Mouse (Mus musculus) liver, embryonic 11.5 days (tissue): ENCODE results near the gene Rfx2. TPM values are rescaled to one million over a fixed set of nuclear protein-coding genes. Genes with fewer than 3 reads are reported as not detected.
A peak's percentile ranks its signal among the peaks of the same experiment; 100 is the strongest.

Source experiments
- ATAC-seq: fragments of 200-750 bp; cut with Nextera tagmentation; replicated peaks from 2 replicates; pipeline ENCODE4 v1.8.0; 2017; ENCODE audit warnings: moderate number of reproducible peaks, mild to moderate bottlenecking, moderate TSS enrichment, moderate library complexity; ENCODE audit not compliant: low FRiP score
- DNase-seq: peaks from one replicate; pipeline ENCODE4 v3.0.0-alpha.2; 2017; ENCODE audit warnings: low spot score
- H3K27ac ChIP-seq: fragments of 300-500 bp; sonication (generic); 2 replicates; pipeline ENCODE4 v1.5.1; 2014; ENCODE audit warnings: mild to moderate bottlenecking, low read depth, low read length, control low read depth
- H3K27me3 ChIP-seq: fragments of 300-500 bp; sonication (generic); replicated peaks from 2 replicates; pipeline ENCODE4 v1.6.1; 2014; ENCODE audit warnings: low read length, mixed read lengths; ENCODE audit not compliant: control insufficient read depth, insufficient read depth
- H3K36me3 ChIP-seq: fragments of 300-500 bp; sonication (generic); 2 replicates; pipeline ENCODE4 v1.6.1; 2014; ENCODE audit warnings: mild to moderate bottlenecking, low read length, moderate library complexity, mixed read lengths; ENCODE audit not compliant: control insufficient read depth, insufficient read depth
- H3K4me1 ChIP-seq: fragments of 300-500 bp; sonication (generic); replicated peaks from 2 replicates; pipeline ENCODE4 v1.6.1; 2014; ENCODE audit warnings: low read length, mixed read lengths; ENCODE audit not compliant: control insufficient read depth, insufficient read depth
- H3K4me2 ChIP-seq: fragments of 300-500 bp; sonication (generic); 2 replicates; pipeline ENCODE4 v1.6.1; 2014; ENCODE audit warnings: mild to moderate bottlenecking, control low read depth, moderate library complexity
- H3K4me3 ChIP-seq: fragments of 300-500 bp; sonication (generic); 2 replicates; pipeline ENCODE4 v1.5.1; 2014; ENCODE audit warnings: low read depth, low read length, control low read depth
- H3K9ac ChIP-seq: fragments of 300-500 bp; sonication (generic); 2 replicates; pipeline ENCODE4 v1.6.1; 2014; ENCODE audit warnings: low read depth, low read length, control low read depth
- H3K9me3 ChIP-seq: fragments of 300-500 bp; sonication (generic); 2 replicates; pipeline ENCODE4 v1.6.1; 2016; ENCODE audit warnings: low read length, inconsistent platforms, mixed read lengths; ENCODE audit not compliant: control insufficient read depth
- WGBS: fragments of 180-500 bp; shearing (Covaris S2); extraction: QIAGEN DNeasy Blood & Tissue Kit; methylation state at CpG from one replicate; pipeline ENCODE4 v1.1.7; 2014; 5-methylcytosine and 5-hydroxymethylcytosine counted together
- polyA plus RNA-seq: library from polyadenylated mRNA; unstranded; fragments of >200 nt; fragmentation: Nextera tagmentation; extraction: Ambion mirVana; gene quantifications from 2 replicates; pipeline ENCODE4 v1.2.1, GENCODE M21; 2014

Gene Rfx2
- polyA plus RNA-seq, 1 experiment from 2014 or later: 9.0 TPM

GRCm38 (mm10) chr17:56829171-56829570 lies 1.6 kb downstream of the Rfx2 start:
- H3K27ac ChIP-seq: 0 out of 2 replicates have a peak overlapping the region, but pooled peaks have one; percentile 11
- no peaks in the 10 kb centered on the region for H3K36me3 ChIP-seq
- peak overlapping the region; percentile 93 for H3K4me2 ChIP-seq
- DNase-seq (no peak), ATAC-seq (no peak)
- H3K9ac ChIP-seq: peak overlapping the region; percentile 83; the same call in 1 of the 2 replicates
- H3K4me3 ChIP-seq: peak overlapping the region; percentile 86
- H3K27me3 ChIP-seq: peaks cover 13% of the 10 kb centered on the region
- no peaks in the 10 kb centered on the region for H3K9me3 ChIP-seq
- peaks cover 34% of the 10 kb centered on the region for H3K4me1 ChIP-seq
- 32% methylated on average over 11 of the region's 11 CpGs for WGBS

DNA sequence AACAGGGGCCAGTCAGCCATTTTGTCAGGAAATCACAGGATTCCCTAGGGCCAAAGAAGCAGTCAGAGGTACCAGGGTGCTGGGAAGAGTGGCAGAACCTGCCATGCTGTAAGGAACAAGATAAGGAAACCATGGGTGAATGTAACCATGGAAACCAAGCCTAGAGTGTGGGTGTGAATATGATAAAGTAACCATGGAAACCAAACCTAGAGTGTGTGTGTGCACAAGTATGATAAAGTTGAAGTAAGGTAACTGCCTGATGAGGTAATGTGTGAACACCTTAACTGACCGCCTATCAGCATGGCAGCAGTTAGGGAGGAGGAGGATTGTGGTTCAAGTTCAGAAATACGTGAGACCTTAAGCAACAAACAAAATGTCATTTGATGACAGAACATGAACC lies 4.1 kb downstream of the Rfx2 start:
- Histone ChIP-seq H3K4me2 (peak overlapping the region; percentile 50), H3K9me3 (no peaks in the 10 kb centered on the region), H3K27ac (peak overlapping the region; percentile 76), H3K9ac (peak overlapping the region; percentile 4; the same call in 1 of the 2 replicates), H3K4me1 (peaks cover 34% of the 10 kb centered on the region), H3K4me3 (no peak overlapping the region), H3K36me3 (no peaks in the 10 kb centered on the region), H3K27me3 (peaks cover 13% of the 10 kb centered on the region)
- WGBS: 40% methylated on average over 2 of the region's 2 CpGs
- DNase-seq: no peak
- peak; percentile 74 for ATAC-seq

- Histone ChIP-seq H3K27me3 (0 out of 2 replicates have a peak, but pooled peaks cover 2% of the 10 kb centered on the region), H3K9me3 (no peaks in the 10 kb centered on the region), H3K27ac (no peak overlapping the region), H3K4me3 (no peak overlapping the region), H3K36me3 (no peaks in the 10 kb centered on the region), H3K9ac (no peak overlapping the region), H3K4me2 (no peak overlapping the region), H3K4me1 (peaks cover 24% of the 10 kb centered on the region)
- DNase-seq: no peak
- 56% methylated on average over 2 of the region's 2 CpGs for WGBS
- no peak for ATAC-seq
Measured at GRCm38 (mm10) chr17:56823352-56823751, 7.5 kb downstream of the Rfx2 start.

DNA sequence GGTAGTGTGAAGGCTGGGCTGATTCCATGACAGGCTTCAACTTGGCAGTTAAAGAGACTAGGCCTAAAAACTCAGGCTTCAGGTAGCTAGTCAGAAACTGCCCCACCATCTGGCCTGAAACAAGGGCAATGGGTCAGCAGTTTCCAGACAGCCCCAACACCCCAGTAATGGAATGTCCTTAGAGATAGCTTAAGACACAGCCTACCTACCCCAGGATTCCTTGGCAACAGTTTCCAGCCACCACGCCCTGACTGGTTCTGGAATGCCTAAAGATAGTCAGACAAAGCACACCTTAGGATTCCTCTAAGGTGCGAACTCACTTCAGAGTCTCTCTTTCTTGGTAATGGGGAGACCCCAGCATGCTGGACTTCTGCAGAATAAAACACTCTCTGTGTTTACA lies 8.4 kb downstream of the Rfx2 start:
- DNase-seq (no peak), ATAC-seq (no peak)
- H3K27me3 ChIP-seq: 0 out of 2 replicates have a peak, but pooled peaks cover 2% of the 10 kb centered on the region
- no peak overlapping the region for H3K4me3 ChIP-seq
- peaks cover 19% of the 10 kb centered on the region for H3K4me1 ChIP-seq
- no peak overlapping the region for H3K4me2 ChIP-seq
- no peak overlapping the region for H3K9ac ChIP-seq
- H3K27ac ChIP-seq: no peak overlapping the region
- WGBS: 80% methylated on average over 2 of the region's 2 CpGs
- H3K36me3 ChIP-seq: no peaks in the 10 kb centered on the region
- no peaks in the 10 kb centered on the region for H3K9me3 ChIP-seq

DNA sequence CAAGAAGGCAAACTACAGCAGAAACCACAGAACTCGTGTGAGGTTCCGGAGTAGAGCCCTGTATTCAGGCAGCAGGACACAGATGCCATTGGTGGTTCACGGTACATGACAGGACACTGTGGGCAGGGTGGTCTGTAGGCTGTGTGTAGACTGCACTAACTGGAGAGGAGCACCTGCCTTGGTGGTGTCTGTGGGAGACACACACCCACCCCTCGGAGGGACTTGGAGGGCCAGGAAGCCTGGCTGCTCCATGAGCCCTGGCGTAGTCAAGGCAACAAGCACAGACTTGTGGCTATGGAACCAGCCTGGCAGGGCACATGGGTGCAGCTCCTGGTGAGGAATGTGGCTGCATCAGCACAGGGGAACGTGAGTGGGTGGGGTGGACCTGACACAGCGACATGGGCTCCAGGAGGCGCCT lies 11.1 kb downstream of the Rfx2 start:
- H3K4me1 ChIP-seq: 0 out of 2 replicates have a peak, but pooled peaks cover 3% of the 10 kb centered on the region
- WGBS: 74% methylated on average over 8 of the region's 8 CpGs

GRCm38 (mm10) chr17:56819032-56819545 lies 11.7 kb downstream of the Rfx2 start:
- ATAC-seq (no peak), DNase-seq (no peak)
- Histone ChIP-seq H3K4me2 (no peak overlapping the region), H3K4me1 (0 out of 2 replicates have a peak, but pooled peaks cover 3% of the 10 kb centered on the region), H3K27me3 (peaks cover 2% of the 10 kb centered on the region; the same call in 1 of the 2 replicates), H3K9ac (no peak overlapping the region), H3K4me3 (no peak overlapping the region), H3K36me3 (no peaks in the 10 kb centered on the region), H3K27ac (no peak overlapping the region), H3K9me3 (no peaks in the 10 kb centered on the region)
- WGBS: 75% methylated on average over 6 of the region's 6 CpGs

More for the DNA sequence above, 11.1 kb downstream of the Rfx2 start:
- no peak for ATAC-seq
- H3K9me3 ChIP-seq: no peaks in the 10 kb centered on the region
- H3K36me3 ChIP-seq: no peaks in the 10 kb centered on the region
- H3K27me3 ChIP-seq: peaks cover 2% of the 10 kb centered on the region; the same call in 1 of the 2 replicates
- H3K9ac ChIP-seq: no peak overlapping the region
- no peak overlapping the region for H3K27ac ChIP-seq
- DNase-seq: no peak
- H3K4me2 ChIP-seq: no peak overlapping the region
- H3K4me3 ChIP-seq: no peak overlapping the region

GRCm38 (mm10) chr17:56818067-56818636 lies 12.7 kb downstream of the Rfx2 start:
- Histone ChIP-seq H3K4me3 (peak overlapping the region; percentile 20; the same call in 1 of the 2 replicates), H3K27me3 (peaks cover 2% of the 10 kb centered on the region; the same call in 1 of the 2 replicates), H3K4me1 (0 out of 2 replicates have a peak, but pooled peaks cover 3% of the 10 kb centered on the region), H3K36me3 (no peaks in the 10 kb centered on the region), H3K4me2 (peak overlapping the region; percentile 44), H3K27ac (no peak overlapping the region), H3K9me3 (no peaks in the 10 kb centered on the region), H3K9ac (peak overlapping the region; percentile 18; the same call in 1 of the 2 replicates)
- ATAC-seq (peak; percentile 70), DNase-seq (no peak)
- 29% methylated on average over 11 of the region's 11 CpGs for WGBS

GRCm38 (mm10) chr17:56815057-56815345 lies 15.8 kb downstream of the Rfx2 start:
- Histone ChIP-seq H3K4me2 (no peak overlapping the region), H3K27me3 (peaks cover 2% of the 10 kb centered on the region; the same call in 1 of the 2 replicates), H3K36me3 (no peaks in the 10 kb centered on the region), H3K4me1 (0 out of 2 replicates have a peak, but pooled peaks cover 10% of the 10 kb centered on the region), H3K4me3 (no peak overlapping the region), H3K9me3 (no peaks in the 10 kb centered on the region), H3K27ac (no peak overlapping the region), H3K9ac (no peak overlapping the region)
- no peak for DNase-seq
- ATAC-seq: no peak
- 79% methylated on average over 3 of the region's 3 CpGs for WGBS
